Mouse (Mus musculus): ENCODE measurements around the gene Sept5. TPM values are rescaled to one million over a fixed set of nuclear protein-coding genes. Genes with fewer than 3 reads are reported as not detected.

Sept5 gene
- total RNA-seq, 4 experiments from 2014 or later = 8.5 to 18.5 (median 12.0) TPM

- no peak for DNase-seq
Measured at GRCm38 (mm10) chr16:18632059-18632458, 2.3 kb upstream of the Sept5 start.

- no peak for DNase-seq
Measured at GRCm38 (mm10) chr16:18631141-18631540, 1.4 kb upstream of the Sept5 start.

GRCm38 (mm10) chr16:18630291-18630690, 537 bp upstream of the Sept5 start:
- no peak for DNase-seq

GRCm38 (mm10) chr16:18628948-18629340, 810 bp downstream of the Sept5 start:
- DNase-seq = no peak

- DNase-seq = no peak
Measured at GRCm38 (mm10) chr16:18628206-18628947, 1.4 kb downstream of the Sept5 start.

GRCm38 (mm10) chr16:18627163-18627562, 2.6 kb downstream of the Sept5 start:
- DNase-seq = peak; percentile 17

GRCm38 (mm10) chr16:18626376-18626878, 3.3 kb downstream of the Sept5 start, which contains the start of gene Gm49601:
Gm49601 (minus strand) TSS chr16:18626427.
- peak; percentile 64 for DNase-seq

GRCm38 (mm10) chr16:18625791-18626311, 3.9 kb downstream of the Sept5 start:
- peak; percentile 15 for DNase-seq

- DNase-seq = no peak
Measured at GRCm38 (mm10) chr16:18625097-18625496, 4.7 kb downstream of the Sept5 start.

GRCm38 (mm10) chr16:18624641-18625040, 5.1 kb downstream of the Sept5 start:
- DNase-seq = no peak

GRCm38 (mm10) chr16:18623751-18624540, 5.8 kb downstream of the Sept5 start:
- DNase-seq = no peak

GRCm38 (mm10) chr16:18622916-18623750, 6.6 kb downstream of the Sept5 start:
- no peak for DNase-seq

GRCm38 (mm10) chr16:18622019-18622418, 7.7 kb downstream of the Sept5 start, which contains the start of gene Gp1bb:
Gp1bb (minus strand) TSS chr16:18622403.
- no peak for DNase-seq

- DNase-seq = no peak
Measured at GRCm38 (mm10) chr16:18621362-18622001, 8.3 kb downstream of the Sept5 start.

GRCm38 (mm10) chr16:18620601-18621361, 9.0 kb downstream of the Sept5 start:
- no peak for DNase-seq

GRCm38 (mm10) chr16:18620201-18620600, 9.6 kb downstream of the Sept5 start:
- no peak for DNase-seq

GRCm38 (mm10) chr16:18619110-18619509, 10.6 kb downstream of the Sept5 start:
- no peak for DNase-seq

- DNase-seq = no peak
Measured at GRCm38 (mm10) chr16:18618297-18618696, 11.5 kb downstream of the Sept5 start.

GRCm38 (mm10) chr16:18617370-18618065, 12.2 kb downstream of the Sept5 start:
- peak; percentile 66 for DNase-seq

GRCm38 (mm10) chr16:18613301-18613700, 16.5 kb downstream of the Sept5 start:
- DNase-seq = no peak
